Mouse (Mus musculus) c-Kit-positive CD71-positive TER-119-positive erythroid progenitor cells, embryonic 14.5 days (primary cell): Measurements from ENCODE around the gene Ube2e2.

Source experiments
- DNase-seq: peaks from one replicate; pipeline ENCODE4 v3.0.0-alpha.2; 2013; ENCODE audit warnings: low spot score

The Ube2e2 gene

GRCm38 (mm10) chr14:18893947-18894445, at the start of gene Ube2e2:
Gene Ube2e2, minus strand, starts transcription at chr14:18894267.
- DNase-seq: no peak

- no peak for DNase-seq
Measured at GRCm38 (mm10) chr14:18940068-18940467, 46.0 kb upstream of the Ube2e2 start.

- no peak for DNase-seq
Measured at GRCm38 (mm10) chr14:18903553-18903952, 9.5 kb upstream of the Ube2e2 start.

GRCm38 (mm10) chr14:18893121-18893946, 733 bp downstream of the Ube2e2 start:
- peak; percentile 72 for DNase-seq

GRCm38 (mm10) chr14:18889571-18889970, 4.5 kb downstream of the Ube2e2 start:
- DNase-seq: no peak

- no peak for DNase-seq
Measured at GRCm38 (mm10) chr14:18882493-18882892, 11.6 kb downstream of the Ube2e2 start.

- DNase-seq: no peak
Measured at GRCm38 (mm10) chr14:18870716-18871115, 23.4 kb downstream of the Ube2e2 start.

- DNase-seq: no peak
Measured at GRCm38 (mm10) chr14:18828661-18829060, 65.4 kb downstream of the Ube2e2 start.

- DNase-seq: no peak
Measured at GRCm38 (mm10) chr14:18826753-18827152, 67.3 kb downstream of the Ube2e2 start.

- DNase-seq: no peak
Measured at GRCm38 (mm10) chr14:18820713-18821112, 73.4 kb downstream of the Ube2e2 start.

GRCm38 (mm10) chr14:18796857-18797256, 97.2 kb downstream of the Ube2e2 start:
- DNase-seq: no peak

GRCm38 (mm10) chr14:18795787-18796186, 98.3 kb downstream of the Ube2e2 start:
- DNase-seq: no peak

- DNase-seq: no peak
Measured at GRCm38 (mm10) chr14:18778993-18779675, 114.9 kb downstream of the Ube2e2 start.

- DNase-seq: no peak
Measured at GRCm38 (mm10) chr14:18778241-18778640, 115.8 kb downstream of the Ube2e2 start.

- DNase-seq: no peak
Measured at GRCm38 (mm10) chr14:18776132-18776531, 117.9 kb downstream of the Ube2e2 start.

GRCm38 (mm10) chr14:18773724-18774123, 120.3 kb downstream of the Ube2e2 start:
- DNase-seq: no peak

GRCm38 (mm10) chr14:18759601-18760356, 134.3 kb downstream of the Ube2e2 start:
- DNase-seq: peak; percentile 14

GRCm38 (mm10) chr14:18758595-18759532, 135.2 kb downstream of the Ube2e2 start:
- DNase-seq: no peak

- no peak for DNase-seq
Measured at GRCm38 (mm10) chr14:18758003-18758402, 136.1 kb downstream of the Ube2e2 start.

- no peak for DNase-seq
Measured at GRCm38 (mm10) chr14:18755410-18755809, 138.7 kb downstream of the Ube2e2 start.

- no peak for DNase-seq
Measured at GRCm38 (mm10) chr14:18754595-18754994, 139.5 kb downstream of the Ube2e2 start.
